Mouse (Mus musculus): Measurements from ENCODE around the gene Ccna1.

DNA sequence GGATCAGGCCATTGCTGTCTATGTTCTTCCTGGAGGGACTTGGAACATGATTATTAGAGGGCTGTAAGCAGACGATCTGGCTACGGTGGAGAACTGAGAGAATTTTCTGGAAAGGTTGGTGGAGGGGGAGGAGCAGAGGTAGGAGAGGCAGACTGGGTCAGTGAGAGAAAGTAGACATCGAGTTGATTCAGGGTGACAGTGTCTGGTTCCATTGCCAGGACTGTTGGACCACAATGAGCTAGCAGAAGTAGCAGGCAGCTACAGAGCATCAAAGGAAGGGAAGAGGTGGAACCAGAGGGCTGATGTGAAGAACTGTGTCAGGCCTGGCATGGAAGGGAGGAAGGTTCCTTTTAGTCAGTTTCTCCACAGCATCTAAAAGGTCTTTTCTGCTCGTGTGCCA, 33.1 kb upstream of the Ccna1 start:
- TF ChIP-seq CTCF (conservative IDR thresholded peaks at IDR 0.05; ENCODE audit: insufficient read depth, insufficient read length, low read depth, low read length): no peak
- TF ChIP-seq POLR2A (IDR thresholded peaks at IDR 0.05; ENCODE audit: low read depth, low read length): no peak
